Mouse (Mus musculus): ENCODE data around the gene Acer2. TPM values are rescaled to one million over a fixed set of nuclear protein-coding genes. Genes with fewer than 3 reads are reported as not detected.

Gene Acer2
- total RNA-seq, 1 experiment: 8.3 TPM

Other genes with a start within 250 kb of the Acer2 start
- gene Plin2, start 204.3 kb upstream of the Acer2 start, total RNA-seq (2012; rRNA removed): 51.9 and 106 TPM in 2 replicates
- gene Dennd4c, start 125.8 kb upstream of the Acer2 start, total RNA-seq (2012; rRNA removed): 13.0 and 14.0 TPM in 2 replicates
- gene Rps6, start 17.0 kb upstream of the Acer2 start, total RNA-seq (2012; rRNA removed): 2,193 and 2,264 TPM in 2 replicates